Comparison of ENCODE assay signal across 8 mouse cellular contexts in the genomic region with DNA sequence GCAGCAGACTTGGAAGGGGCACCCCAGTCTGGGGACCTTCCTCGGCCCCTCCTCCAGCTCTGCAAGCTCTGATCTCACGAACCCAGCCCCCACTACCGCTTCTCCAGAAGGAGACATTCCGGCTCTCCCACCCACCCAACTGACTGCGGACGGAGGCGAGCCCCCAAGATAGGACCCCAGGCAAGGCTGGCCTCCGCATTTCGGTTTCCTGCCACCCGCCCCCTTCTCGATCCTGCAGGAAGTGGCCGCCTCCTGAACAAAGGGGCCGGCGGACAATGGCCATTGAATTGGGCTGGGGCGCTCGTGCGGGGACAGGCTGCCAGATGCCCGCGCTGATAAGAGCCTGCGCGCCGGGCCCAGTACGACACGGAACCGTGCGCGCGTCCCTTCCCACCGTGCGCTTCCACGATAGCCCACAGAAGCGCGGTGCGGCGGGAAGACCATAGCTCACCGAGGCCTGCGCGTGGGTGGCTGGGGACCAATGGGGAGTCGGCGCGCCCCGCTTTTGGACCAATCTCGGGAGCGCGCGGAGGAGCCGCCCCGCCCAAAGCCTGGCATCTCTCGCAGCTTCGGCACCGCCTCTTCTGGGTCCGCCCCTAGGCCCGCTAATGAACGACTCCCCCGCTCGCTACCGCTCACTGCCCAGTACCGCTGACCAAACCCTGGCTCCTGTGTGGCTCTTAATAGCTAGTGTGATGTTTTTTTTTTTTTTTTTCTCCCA. TPM values are rescaled to one million over a fixed set of nuclear protein-coding genes. Genes with fewer than 3 reads are reported as not detected.
DNase-seq lines count a peak whose midpoint lies in the region; ATAC-seq lines count a peak whose summit lies in the region.

No protein-coding gene starts in this region.

- no peaks in the 10 kb centered on the region for H3K36me3 ChIP-seq in intestine, embryonic 15.5 days

- WGBS in intestine, embryonic 15.5 days: under 1% methylated on average over 58 of the region's 58 CpGs

- H3K27ac ChIP-seq in intestine, embryonic 15.5 days: peak overlapping the region; percentile 73

- H3K4me2 ChIP-seq in intestine, embryonic 15.5 days (replicated peaks): peak overlapping the region; percentile 95

- H3K4me1 ChIP-seq in intestine, embryonic 15.5 days (replicated peaks): peaks cover 20% of the 10 kb centered on the region

- ATAC-seq in intestine, embryonic 15.5 days: peak; percentile 85

- intact Hi-C loops in left cerebral cortex, postnatal 25 days (cut with DNase I): no loop called here

- H3K27me3 ChIP-seq in intestine, embryonic 15.5 days (replicated peaks): no peaks in the 10 kb centered on the region

- peak; percentile 96 for DNase-seq in adrenal gland, adult 2 months
- peak; percentile 97 for DNase-seq in embryo, embryonic 11 days
- DNase-seq in gastrocnemius, postnatal 25 days: peak; percentile 85
- peak; percentile 94 to 96 for DNase-seq in left cerebral cortex, postnatal 25 days (ENCODE audit: low spot score in 2 of 2)
- peak; percentile 91 for DNase-seq in mesoderm, embryonic 11.5 days (ENCODE audit: low read depth, low spot score)
- peak; percentile 93 for DNase-seq in right cerebral cortex, postnatal 4 days
- DNase-seq in yolk sac, embryonic 10.5 days (ENCODE audit: low spot score): peak; percentile 73

- peak overlapping the region; percentile 63 for H3K9ac ChIP-seq in intestine, embryonic 15.5 days

- no peaks in the 10 kb centered on the region for H3K9me3 ChIP-seq in intestine, embryonic 15.5 days

- H3K4me3 ChIP-seq in intestine, embryonic 15.5 days (replicated peaks): peak overlapping the region; percentile 64

RNA-seq across cellular contexts. Expression of a gene that starts 8.3 kb away (rescaled TPM):
- 10 to 100 TPM; 24.6 to 34.4 TPM for total RNA-seq in adrenal gland, adult 2 months (2021)
- 35.4 and 45.9 TPM in 2 replicates for polyA plus RNA-seq in adrenal gland, adult 2 months (2012; rRNA removed)
- 1 to 10 TPM; 8.7 to 9.1 TPM for total RNA-seq in gastrocnemius, postnatal 25 days (2021)
- polyA plus RNA-seq in intestine, embryonic 15.5 days (2015; fragmentation: Nextera tagmentation; extraction: Ambion mirVana): 91.3 and 94.7 TPM in 2 replicates
- 10 to 100 TPM; 10.8 to 11.5 TPM for total RNA-seq in left cerebral cortex, postnatal 25 days (2021)

RNA-seq across cellular contexts. Expression of a gene that starts 20.6 kb away (rescaled TPM):
- 1 to 10 TPM; 3.5 to 6.1 TPM for total RNA-seq in adrenal gland, adult 2 months (2021)
- polyA plus RNA-seq in adrenal gland, adult 2 months (2012; rRNA removed): 12.8 and 25.8 TPM in 2 replicates
- total RNA-seq in gastrocnemius, postnatal 25 days (2021): 10 to 100 TPM; 20.4 to 21.8 TPM
- 3.7 and 4.1 TPM in 2 replicates for polyA plus RNA-seq in intestine, embryonic 15.5 days (2015; fragmentation: Nextera tagmentation; extraction: Ambion mirVana)
- 10 to 100 TPM; 50.1 to 55.1 TPM for total RNA-seq in left cerebral cortex, postnatal 25 days (2021)

RNA-seq across cellular contexts. Expression of a gene that starts 26.1 kb away (rescaled TPM):
- total RNA-seq in adrenal gland, adult 2 months (2021): 10 to 100 TPM; 14.6 to 24.7 TPM
- polyA plus RNA-seq in adrenal gland, adult 2 months (2012; rRNA removed): 165 and 232 TPM in 2 replicates
- 10 to 100 TPM; 12.6 to 13.1 TPM for total RNA-seq in gastrocnemius, postnatal 25 days (2021)
- 19.5 and 22.4 TPM in 2 replicates for polyA plus RNA-seq in intestine, embryonic 15.5 days (2015; fragmentation: Nextera tagmentation; extraction: Ambion mirVana)
- total RNA-seq in left cerebral cortex, postnatal 25 days (2021): 10 to 100 TPM; 55.9 to 60.9 TPM

RNA-seq across cellular contexts. Expression of a gene that starts 50.3 kb away (rescaled TPM):
- 10 to 100 TPM; 41.9 to 46.8 TPM for total RNA-seq in adrenal gland, adult 2 months (2021)
- polyA plus RNA-seq in adrenal gland, adult 2 months (2012; rRNA removed): 70.6 and 71.2 TPM in 2 replicates
- total RNA-seq in gastrocnemius, postnatal 25 days (2021): 10 to 100 TPM; 19.3 to 19.4 TPM
- 45.8 and 49.8 TPM in 2 replicates for polyA plus RNA-seq in intestine, embryonic 15.5 days (2015; fragmentation: Nextera tagmentation; extraction: Ambion mirVana)
- total RNA-seq in left cerebral cortex, postnatal 25 days (2021): 10 to 100 TPM; 45.0 to 50.4 TPM

Comparison
In these comparisons a context has a peak if more than half of its experiments do, and no peak if none do; other contexts are left out.
1. Peak in every context shown above with its lines: DNase-seq, ATAC-seq, H3K4me3 ChIP-seq and H3K27ac ChIP-seq.